Mouse (Mus musculus): ENCODE measurements around the gene Atrn. TPM values are rescaled to one million over a fixed set of nuclear protein-coding genes. Genes with fewer than 3 reads are reported as not detected.

Atrn gene
- polyA plus RNA-seq, 1 experiment from 2014 or later: 3.0 TPM

DNA sequence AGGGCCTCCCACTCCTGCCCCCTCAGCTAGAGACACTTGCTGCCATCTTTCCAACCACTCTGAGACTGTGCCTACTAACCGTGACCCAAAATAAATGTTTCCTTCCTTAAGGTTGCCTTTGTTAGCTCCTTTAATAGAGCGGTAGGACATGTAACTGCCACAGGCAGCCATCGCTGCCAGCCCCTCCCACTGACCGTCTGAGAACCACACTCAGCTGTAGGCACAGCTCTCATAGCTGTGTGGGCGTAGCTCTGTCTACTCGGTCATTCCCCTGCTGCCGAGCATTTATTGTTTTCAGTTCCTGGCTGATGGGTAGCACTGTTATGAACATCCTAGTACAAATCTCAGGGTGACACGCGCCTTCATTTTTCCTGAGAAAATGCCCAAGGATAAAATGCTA is 160.0 kb downstream of the Atrn start:
- Histone ChIP-seq H3K4me3 (ENCODE audit: low read depth, low read length) (no peak overlapping the region), H3K36me3 (ENCODE audit: control insufficient read depth, insufficient read depth) (no peaks in the 10 kb centered on the region), H3K9me3 (replicated peaks; ENCODE audit: control insufficient read depth, low read length) (no peaks in the 10 kb centered on the region), H3K9ac (ENCODE audit: low read depth, low read length) (no peak overlapping the region), H3K27me3 (ENCODE audit: control insufficient read depth, insufficient read depth, low read depth, low read length) (peaks cover 41% of the 10 kb centered on the region), H3K4me2 (ENCODE audit: low read depth, low read length) (no peak overlapping the region), H3K4me1 (ENCODE audit: control insufficient read depth, low read depth, low read length) (no peaks in the 10 kb centered on the region; the same call in 1 of the 2 replicates), H3K27ac (ENCODE audit: low read length) (no peak overlapping the region)
- 51% methylated on average over 9 of the region's 9 CpGs for WGBS (ENCODE audit: insufficient replicate concordance)
- no peak for ATAC-seq (ENCODE audit: low read depth)

DNA sequence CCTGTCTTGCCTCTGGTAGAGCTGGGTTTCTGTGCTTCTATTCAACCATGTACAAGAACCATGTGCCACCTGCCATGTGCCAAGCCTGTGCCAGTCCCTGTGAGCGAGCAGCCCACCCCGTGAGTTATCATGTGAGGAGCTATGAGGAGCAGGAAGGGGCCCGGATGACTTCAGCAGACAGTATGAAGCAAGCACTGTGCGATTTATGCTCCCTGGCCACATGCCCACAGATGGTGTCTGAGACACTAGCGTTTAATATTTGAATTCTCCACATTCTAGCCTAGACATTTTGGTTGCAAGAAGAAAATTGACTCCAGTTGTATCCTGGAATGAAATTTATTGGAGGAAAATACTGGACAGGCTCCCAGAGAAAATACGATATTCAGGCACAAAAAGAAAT is 161.2 kb downstream of the Atrn start:
- no peaks in the 10 kb centered on the region; the same call in 1 of the 2 replicates for H3K4me1 ChIP-seq (ENCODE audit: control insufficient read depth, low read depth, low read length)
- H3K4me3 ChIP-seq (ENCODE audit: low read depth, low read length): no peak overlapping the region
- no peak overlapping the region for H3K27ac ChIP-seq (ENCODE audit: low read length)
- 47% methylated on average over 6 of the region's 6 CpGs for WGBS (ENCODE audit: insufficient replicate concordance)
- no peak overlapping the region for H3K9ac ChIP-seq (ENCODE audit: low read depth, low read length)
- H3K27me3 ChIP-seq (ENCODE audit: control insufficient read depth, insufficient read depth, low read depth, low read length): peaks cover 31% of the 10 kb centered on the region
- no peaks in the 10 kb centered on the region for H3K9me3 ChIP-seq (replicated peaks; ENCODE audit: control insufficient read depth, low read length)
- H3K4me2 ChIP-seq (ENCODE audit: low read depth, low read length): no peak overlapping the region
- H3K36me3 ChIP-seq (ENCODE audit: control insufficient read depth, insufficient read depth): no peaks in the 10 kb centered on the region
- ATAC-seq (ENCODE audit: low read depth): no peak

DNA sequence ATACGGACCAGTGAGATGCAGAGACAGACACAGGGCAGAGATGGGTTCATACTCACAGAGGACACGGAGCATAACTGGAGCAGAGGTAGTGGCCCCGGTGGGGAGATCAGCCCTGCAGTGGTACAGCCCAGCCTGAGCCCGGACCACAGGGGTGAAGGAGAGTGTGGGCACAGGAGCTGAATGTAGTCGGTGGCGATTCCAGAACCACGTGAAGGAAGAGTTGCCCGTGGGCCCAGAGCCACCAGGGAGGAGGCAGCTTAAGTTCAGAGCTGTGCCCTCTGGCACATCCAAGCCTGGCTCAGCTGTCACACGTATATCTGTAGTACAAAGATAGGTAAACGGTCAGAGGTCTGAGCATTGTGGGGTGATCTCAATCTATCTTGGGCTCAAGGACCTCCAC is 166.2 kb downstream of the Atrn start:
- Histone ChIP-seq H3K9me3 (replicated peaks; ENCODE audit: control insufficient read depth, low read length) (no peaks in the 10 kb centered on the region), H3K36me3 (ENCODE audit: control insufficient read depth, insufficient read depth) (no peaks in the 10 kb centered on the region), H3K4me2 (ENCODE audit: low read depth, low read length) (no peak overlapping the region), H3K9ac (ENCODE audit: low read depth, low read length) (no peak overlapping the region), H3K27ac (ENCODE audit: low read length) (no peak overlapping the region), H3K4me1 (ENCODE audit: control insufficient read depth, low read depth, low read length) (no peaks in the 10 kb centered on the region), H3K27me3 (ENCODE audit: control insufficient read depth, insufficient read depth, low read depth, low read length) (peaks cover 4% of the 10 kb centered on the region; the same call in 1 of the 2 replicates), H3K4me3 (ENCODE audit: low read depth, low read length) (no peak overlapping the region)
- 70% methylated on average over 10 of the region's 10 CpGs for WGBS (ENCODE audit: insufficient replicate concordance)
- ATAC-seq (ENCODE audit: low read depth): no peak

Small RNAs within 50 kb of the gene (microRNA-seq; reads per million reads assigned to microRNA genes)
- gene Mir6973b: not detected

Other genes starting within 250 kb of the Atrn start
- 43.0 and 48.3 TPM in 2 replicates for gene Ddrgk1, start 241.8 kb upstream of the Atrn start, polyA plus RNA-seq (2015; fragmentation: Nextera tagmentation; extraction: Ambion mirVana)
- gene Itpa, start 238.9 kb upstream of the Atrn start, polyA plus RNA-seq (2015; fragmentation: Nextera tagmentation; extraction: Ambion mirVana): 37.0 and 41.0 TPM in 2 replicates
- gene Slc4a11, start 209.0 kb upstream of the Atrn start, polyA plus RNA-seq (2015; fragmentation: Nextera tagmentation; extraction: Ambion mirVana): 0.09 and 0.16 TPM in 2 replicates
- gene 4930402H24Rik, start 89 bp upstream of the Atrn start, polyA plus RNA-seq (2015; fragmentation: Nextera tagmentation; extraction: Ambion mirVana): 12.3 and 13.4 TPM in 2 replicates
- gene Gfra4, start 136.6 kb downstream of the Atrn start, polyA plus RNA-seq (2015; fragmentation: Nextera tagmentation; extraction: Ambion mirVana): 0.16 and 0.18 TPM in 2 replicates
- 0.61 and 0.81 TPM in 2 replicates for gene Adam33, start 157.3 kb downstream of the Atrn start, polyA plus RNA-seq (2015; fragmentation: Nextera tagmentation; extraction: Ambion mirVana)
- gene Siglec1, start 180.3 kb downstream of the Atrn start, polyA plus RNA-seq (2015; fragmentation: Nextera tagmentation; extraction: Ambion mirVana): 1.4 and 1.8 TPM in 2 replicates
- gene Hspa12b, start 220.8 kb downstream of the Atrn start, polyA plus RNA-seq (2015; fragmentation: Nextera tagmentation; extraction: Ambion mirVana): 2.0 TPM in 2 replicates
- gene Gm11037, start 227.0 kb downstream of the Atrn start, polyA plus RNA-seq (2015; fragmentation: Nextera tagmentation; extraction: Ambion mirVana): not detected in 2 replicates